Comparison of ENCODE assay signal across 28 mouse cellular contexts in the genomic region with DNA sequence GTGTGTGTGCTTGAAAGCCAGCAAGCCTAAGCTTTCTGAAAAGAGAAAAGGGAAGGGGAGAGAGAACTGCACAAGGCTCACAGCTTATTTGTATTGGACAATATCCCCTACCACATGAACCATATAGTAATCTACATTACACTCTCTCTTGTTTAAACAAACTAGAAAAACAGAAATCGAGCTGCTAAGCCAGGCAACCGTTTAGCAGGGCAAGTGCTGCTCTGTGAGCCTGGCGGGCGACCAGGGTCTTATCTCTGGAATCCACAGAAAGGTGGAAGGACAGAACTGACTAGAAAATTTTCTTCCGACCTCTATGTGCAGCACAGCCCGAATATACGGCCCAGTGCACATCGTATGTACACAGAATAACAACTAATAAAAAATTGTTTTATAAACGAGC. TPM values are rescaled to one million over a fixed set of nuclear protein-coding genes. Genes with fewer than 3 reads are reported as not detected.
A peak's percentile ranks its signal among the peaks of the same experiment; 100 is the strongest.
DNase-seq lines count a peak whose midpoint lies in the region; ATAC-seq and TF ChIP-seq lines count a peak whose summit lies in the region.
"Had no signal": no experiment of that assay in that cellular context is flagged by ENCODE, and none has a peak within 500 bp of the region (broad histone marks: within the 10 kb centered on the region; RNA-seq: fewer than 3 reads in every experiment).

No protein-coding gene starts in this region.

- H3K4me1 ChIP-seq in heart, embryonic 11.5 days (ENCODE audit: control insufficient read depth, insufficient read depth, low read length): peaks cover 8% of the 10 kb centered on the region
- peaks cover 12% of the 10 kb centered on the region; the same call in 1 of the 2 replicates for H3K4me1 ChIP-seq in heart, embryonic 10.5 days
- peaks cover 6% of the 10 kb centered on the region; the same call in 1 of the 2 replicates for H3K4me1 ChIP-seq in kidney, embryonic 15.5 days
- H3K4me1 ChIP-seq in embryonic fibroblast, embryonic 13.5 days (ENCODE audit: control insufficient read depth, insufficient read depth, low read length): peaks cover 20% of the 10 kb centered on the region
- no peaks in the 10 kb centered on the region for H3K4me1 ChIP-seq in midbrain, embryonic 10.5 days
- H3K4me1 ChIP-seq: forebrain, embryonic 13.5 days; hindbrain, embryonic 10.5 days; intestine, embryonic 15.5 days had no signal

- H3K27me3 ChIP-seq in heart, embryonic 11.5 days (ENCODE audit: control insufficient read depth, insufficient read depth, low read length): no peaks in the 10 kb centered on the region
- no peaks in the 10 kb centered on the region for H3K27me3 ChIP-seq in heart, embryonic 10.5 days (ENCODE audit: insufficient read depth, poor library complexity, severe bottlenecking)
- no peaks in the 10 kb centered on the region for H3K27me3 ChIP-seq in kidney, embryonic 15.5 days
- H3K27me3 ChIP-seq in midbrain, embryonic 10.5 days (ENCODE audit: low read depth, poor library complexity, severe bottlenecking): no peaks in the 10 kb centered on the region
- H3K27me3 ChIP-seq: forebrain, embryonic 13.5 days; intestine, embryonic 15.5 days had no signal

- WGBS in heart, embryonic 11.5 days (ENCODE audit: insufficient replicate concordance): 47% methylated on average over 9 of the region's 9 CpGs
- WGBS in heart, embryonic 10.5 days: 53% methylated on average over 9 of the region's 9 CpGs
- 68% methylated on average over 9 of the region's 9 CpGs for WGBS in kidney, embryonic 15.5 days
- WGBS in midbrain, embryonic 10.5 days: 91% methylated on average over 9 of the region's 9 CpGs

- H3K9ac ChIP-seq in heart, embryonic 11.5 days (ENCODE audit: low read depth, low read length): no peak overlapping the region
- no peak overlapping the region for H3K9ac ChIP-seq in kidney, embryonic 15.5 days
- H3K9ac ChIP-seq: forebrain, embryonic 13.5 days; intestine, embryonic 15.5 days had no signal

- H3K4me2 ChIP-seq in heart, embryonic 11.5 days: no peak overlapping the region
- H3K4me2 ChIP-seq in kidney, embryonic 15.5 days: no peak overlapping the region
- H3K4me2 ChIP-seq: forebrain, embryonic 13.5 days; intestine, embryonic 15.5 days; liver, embryonic 11.5 days had no signal

- ATAC-seq in heart, embryonic 11.5 days (replicated peaks; ENCODE audit: insufficient number of reproducible peaks, low FRiP score, low TSS enrichment): no peak
- ATAC-seq in kidney, embryonic 15.5 days (replicated peaks; ENCODE audit: low FRiP score): 0 out of 2 replicates have a peak, but pooled peaks have one; percentile 18
- 0 out of 2 replicates have a peak, but pooled peaks have one; percentile 44 for ATAC-seq in megakaryocyte-erythroid progenitor cell, adult 5-6 weeks (replicated peaks; ENCODE audit: low FRiP score, low TSS enrichment, poor library complexity, severe bottlenecking)
- ATAC-seq: CD4-positive, CD25-positive, alpha-beta regulatory T cell, adult 4 months; forebrain, embryonic 13.5 days; hindbrain, embryonic 16.5 days; intestine, embryonic 15.5 days; midbrain, embryonic 16.5 days had no signal

- H3K27ac ChIP-seq in heart, embryonic 11.5 days (ENCODE audit: low read depth, low read length): 0 out of 2 replicates have a peak overlapping the region, but pooled peaks have one; percentile 6
- no peak overlapping the region for H3K27ac ChIP-seq in heart, embryonic 10.5 days
- H3K27ac ChIP-seq in kidney, embryonic 15.5 days: 0 out of 2 replicates have a peak overlapping the region, but pooled peaks have one; percentile 46
- H3K27ac ChIP-seq in embryonic fibroblast, embryonic 13.5 days (ENCODE audit: insufficient read depth, low read length): peak overlapping the region; percentile 96
- H3K27ac ChIP-seq in midbrain, embryonic 10.5 days (replicated peaks): no peak overlapping the region
- H3K27ac ChIP-seq: forebrain, embryonic 13.5 days; hindbrain, embryonic 10.5 days; intestine, embryonic 15.5 days; left cerebral cortex, adult 2 months had no signal

- no peak for TF ChIP-seq POLR2A in embryonic fibroblast, embryonic 13.5 days (IDR thresholded peaks at IDR 0.05; ENCODE audit: low read depth, low read length)

- TF ChIP-seq CTCF in embryonic fibroblast, embryonic 13.5 days (IDR thresholded peaks at IDR 0.05; ENCODE audit: borderline replicate concordance, insufficient read depth, low read length): no peak

- no peaks in the 10 kb centered on the region for H3K9me3 ChIP-seq in heart, embryonic 11.5 days (replicated peaks; ENCODE audit: control insufficient read depth, low read length)
- no peaks in the 10 kb centered on the region for H3K9me3 ChIP-seq in heart, embryonic 10.5 days
- no peaks in the 10 kb centered on the region for H3K9me3 ChIP-seq in kidney, embryonic 15.5 days (replicated peaks)
- no peaks in the 10 kb centered on the region for H3K9me3 ChIP-seq in midbrain, embryonic 10.5 days (replicated peaks)
- H3K9me3 ChIP-seq: forebrain, embryonic 13.5 days; hindbrain, embryonic 10.5 days; intestine, embryonic 15.5 days had no signal

- DNase-seq in heart, embryonic 10.5 days (ENCODE audit: low spot score): no peak
- DNase-seq in kidney, postnatal 36 days: no peak
- no peak for DNase-seq in midbrain, embryonic 10.5 days (ENCODE audit: low spot score)
- no peak for DNase-seq in adrenal gland, adult 2 months
- DNase-seq: adrenal gland, postnatal 36 days; cerebellum, adult 9-10 months; kidney, adult 8-10 months; layer of hippocampus, adult 9-11 months; left cerebral cortex, postnatal 4 days; lung, adult 18-20 months; lung, postnatal 36 days; right cerebral cortex, postnatal 4 days; thymus, adult 2 months; thymus, postnatal 4 days had no signal

- H3K36me3 ChIP-seq in heart, embryonic 11.5 days (ENCODE audit: control insufficient read depth, insufficient read depth, low read length): no peaks in the 10 kb centered on the region; the same call in 1 of the 2 replicates
- H3K36me3 ChIP-seq in heart, embryonic 10.5 days: peaks cover 17% of the 10 kb centered on the region
- peaks cover 13% of the 10 kb centered on the region for H3K36me3 ChIP-seq in kidney, embryonic 15.5 days
- H3K36me3 ChIP-seq in midbrain, embryonic 10.5 days: peaks cover 13% of the 10 kb centered on the region

- no peak overlapping the region for H3K4me3 ChIP-seq in heart, embryonic 11.5 days (ENCODE audit: low read depth, low read length)
- no peak overlapping the region for H3K4me3 ChIP-seq in heart, embryonic 10.5 days
- no peak overlapping the region for H3K4me3 ChIP-seq in kidney, embryonic 15.5 days (replicated peaks)
- no peak overlapping the region for H3K4me3 ChIP-seq in embryonic fibroblast, embryonic 13.5 days (ENCODE audit: insufficient read depth, low read length)
- no peak overlapping the region for H3K4me3 ChIP-seq in midbrain, embryonic 10.5 days
- H3K4me3 ChIP-seq: erythroblast, embryonic 14.5 days; forebrain, embryonic 13.5 days; hindbrain, embryonic 10.5 days; intestine, embryonic 15.5 days; left cerebral cortex, adult 2 months had no signal

RNA-seq across cellular contexts. Expression of a gene that starts 32.5 kb away (rescaled TPM):
- polyA plus RNA-seq in heart, embryonic 11.5 days (2014; fragmentation: Nextera tagmentation; extraction: Ambion mirVana): 24.7 and 34.2 TPM in 2 replicates
- polyA plus RNA-seq in heart, embryonic 10.5 days (2016; fragmentation: Nextera tagmentation; extraction: Ambion mirVana): 4.1 and 7.9 TPM in 2 replicates
- 111 and 112 TPM in 2 replicates for polyA plus RNA-seq in kidney, embryonic 15.5 days (2015; fragmentation: Nextera tagmentation; extraction: Ambion mirVana)
- 622 and 637 TPM in 2 replicates for polyA plus RNA-seq in embryonic fibroblast, embryonic 13.5 days (2011; ENCODE audit: insufficient read length, low read depth, missing spikeins)
- total RNA-seq in megakaryocyte-erythroid progenitor cell, adult 5-6 weeks (2014; fragmentation: Nextera tagmentation): not detected in 2 replicates
- not detected in 2 replicates for total RNA-seq in megakaryocyte-erythroid progenitor cell, adult 5-6 weeks (2017)
- polyA plus RNA-seq in midbrain, embryonic 10.5 days (2016; fragmentation: Nextera tagmentation; extraction: Ambion mirVana): 11.4 and 13.9 TPM in 2 replicates
- total RNA-seq in adrenal gland, adult 2 months (2021): 10 to 100 TPM; 63.0 to 64.3 TPM
- polyA plus RNA-seq in adrenal gland, adult 2 months (2012; rRNA removed): 29.1 and 29.6 TPM in 2 replicates
- total RNA-seq: common myeloid progenitor, adult 5-6 weeks had no signal
- polyA plus RNA-seq: CD4-positive, CD25-positive, alpha-beta regulatory T cell, adult 4 months; erythroblast, embryonic 14.5 days had no signal

Comparison
In these comparisons a context has a peak if more than half of its experiments do, and no peak if none do; other contexts are left out.
1. H3K27ac ChIP-seq: peak in heart, embryonic 11.5 days (single experiment), kidney, embryonic 15.5 days (single experiment) and embryonic fibroblast, embryonic 13.5 days (single experiment); none in heart, embryonic 10.5 days (single experiment) and midbrain, embryonic 10.5 days (single experiment).